Mouse (Mus musculus) liver, embryonic 14.5 days (tissue): Measurements from ENCODE around the gene Emc3. TPM values are rescaled to one million over a fixed set of nuclear protein-coding genes. Genes with fewer than 3 reads are reported as not detected.

Experiments
- ATAC-seq: fragments of 200-750 bp; cut with Nextera tagmentation; 2 replicates; pipeline ENCODE4 v1.8.0; 2017; ENCODE audit warnings: moderate number of reproducible peaks, mild to moderate bottlenecking, moderate library complexity; ENCODE audit not compliant: insufficient read depth
- DNase-seq, 3 experiments: peaks; one replicate each; pipeline ENCODE4 v3.0.0-alpha.2; 2012 to 2013; ENCODE audit warnings: low read depth in 3 of 3, low spot score in 3 of 3
- H3K27ac ChIP-seq: fragments of 300-500 bp; sonication (generic); 2 replicates; pipeline ENCODE4 v1.5.1; 2014; ENCODE audit warnings: moderate library complexity, mild to moderate bottlenecking, control low read depth, inconsistent platforms
- H3K27me3 ChIP-seq: fragments of 300-500 bp; sonication (generic); 2 replicates; pipeline ENCODE4 v1.6.1; 2014; ENCODE audit warnings: mild to moderate bottlenecking, low read length, moderate library complexity; ENCODE audit not compliant: control insufficient read depth, insufficient read depth
- H3K36me3 ChIP-seq: fragments of 300-500 bp; sonication (generic); replicated peaks from 2 replicates; pipeline ENCODE4 v1.6.1; 2014; ENCODE audit warnings: low read depth; ENCODE audit not compliant: control insufficient read depth, insufficient read depth
- H3K4me1 ChIP-seq, 2 experiments: fragments of 200-500 bp in 1 of 2; fragments of 300-500 bp in 1 of 2; sonication (generic) in 1 of 2; replicated peaks; 2 replicates each; pipeline ENCODE4 v1.6.1; 2012 to 2014; ENCODE audit warnings: antibody characterized with exemption in 1 of 2, inconsistent platforms in 1 of 2, low read length in 1 of 2; ENCODE audit not compliant: control insufficient read depth in 2 of 2, insufficient read depth in 2 of 2
- H3K4me2 ChIP-seq: fragments of 300-500 bp; sonication (generic); 2 replicates; pipeline ENCODE4 v1.6.1; 2014; ENCODE audit warnings: low read depth, mild to moderate bottlenecking, control low read depth, moderate library complexity
- H3K4me3 ChIP-seq, 2 experiments: fragments of 200-500 bp in 1 of 2; fragments of 300-500 bp in 1 of 2; sonication (generic) in 1 of 2; 2 replicates each; pipeline ENCODE4 v1.5.1; 2012 to 2014; ENCODE audit warnings: low read depth in 2 of 2, low read length in 2 of 2, mild to moderate bottlenecking in 2 of 2, control low read depth in 1 of 2, inconsistent platforms in 1 of 2, moderate library complexity in 1 of 2; ENCODE audit not compliant: insufficient read depth in 1 of 2
- H3K9ac ChIP-seq: fragments of 300-500 bp; sonication (generic); replicated peaks from 2 replicates; pipeline ENCODE4 v1.6.1; 2014; ENCODE audit warnings: mild to moderate bottlenecking, control low read depth, moderate library complexity
- H3K9me3 ChIP-seq: fragments of 300-500 bp; sonication (generic); 2 replicates; pipeline ENCODE4 v1.6.1; 2016; ENCODE audit warnings: low read length, mixed read lengths; ENCODE audit not compliant: control insufficient read depth
- CTCF ChIP-seq: IDR thresholded peaks from 2 replicates; pipeline ENCODE4 v1.5.1; 2016; ENCODE audit warnings: antibody characterized with exemption, low read depth, control low read depth
- EP300 ChIP-seq: IDR thresholded peaks from 2 replicates; pipeline ENCODE4 v1.6.1; 2016; ENCODE audit warnings: antibody characterized with exemption, low read depth
- WGBS: fragments of 180-500 bp; shearing (Covaris S2); extraction: QIAGEN DNeasy Blood & Tissue Kit; methylation state at CpG from one replicate; pipeline ENCODE4 v1.1.7; 2014; ENCODE audit not compliant: insufficient replicate concordance; 5-methylcytosine and 5-hydroxymethylcytosine counted together
- polyA plus RNA-seq, 2 experiments: library from polyadenylated mRNA; depleted of rRNA in 1 of 2; stranded (reverse) in 1 of 2; unstranded in 1 of 2; fragments of >200 nt; fragmentation: Nextera tagmentation in 1 of 2; extraction: Ambion mirVana in 1 of 2; gene quantifications; 2 replicates each; pipeline versions ENCODE4 v1.2.1 to v1.2.3; 2012 to 2014

Emc3 gene
- polyA plus RNA-seq, 2 experiments = 20.7 to 41.5 TPM

GRCm38 (mm10) chr6:113480555-113481373 lies 50.7 kb downstream of the Emc3 start:
- no peak overlapping the region for H3K4me3 ChIP-seq
- peaks cover 8% of the 10 kb centered on the region for H3K27me3 ChIP-seq
- H3K4me1 ChIP-seq = peaks cover 0 to 6% of the 10 kb centered on the region in 2 experiments; a peak in 3 of 4 replicates
- no peak for ATAC-seq
- no peak overlapping the region for H3K4me2 ChIP-seq
- DNase-seq = no peak
- H3K27ac ChIP-seq = no peak overlapping the region
- TF ChIP-seq CTCF = no peak
- no peak for TF ChIP-seq EP300
- no peaks in the 10 kb centered on the region for H3K36me3 ChIP-seq
- H3K9me3 ChIP-seq = no peaks in the 10 kb centered on the region
- no peak overlapping the region for H3K9ac ChIP-seq
- WGBS = 60% methylated on average over 18 of the region's 18 CpGs

GRCm38 (mm10) chr6:113478906-113479305 lies 52.5 kb downstream of the Emc3 start:
- Histone ChIP-seq H3K9me3 (no peaks in the 10 kb centered on the region), H3K9ac (no peak overlapping the region), H3K4me2 (no peak overlapping the region), H3K4me1 (peaks cover 0 to 3% of the 10 kb centered on the region in 2 experiments; a peak in 3 of 4 replicates), H3K4me3 (no peak overlapping the region), H3K36me3 (no peaks in the 10 kb centered on the region), H3K27me3 (peaks cover 8% of the 10 kb centered on the region), H3K27ac (no peak overlapping the region)
- WGBS = 66% methylated on average over 10 of the region's 10 CpGs
- DNase-seq (no peak), ATAC-seq (no peak)
- no peak for TF ChIP-seq EP300
- TF ChIP-seq CTCF = no peak

GRCm38 (mm10) chr6:113477353-113477752 lies 54.1 kb downstream of the Emc3 start:
- Histone ChIP-seq H3K27me3 (peaks cover 7% of the 10 kb centered on the region), H3K27ac (no peak overlapping the region), H3K9ac (no peak overlapping the region), H3K9me3 (no peaks in the 10 kb centered on the region), H3K36me3 (no peaks in the 10 kb centered on the region), H3K4me1 (peaks cover 0 to 2% of the 10 kb centered on the region in 2 experiments; a peak in 1 of 4 replicates), H3K4me3 (no peak overlapping the region), H3K4me2 (no peak overlapping the region)
- ATAC-seq (no peak), DNase-seq (no peak)
- 34% methylated on average over 7 of the region's 7 CpGs for WGBS
- TF ChIP-seq EP300 (no peak), CTCF (no peak)

- DNase-seq (no peak), ATAC-seq (no peak)
- H3K9ac ChIP-seq = no peak overlapping the region
- no peaks in the 10 kb centered on the region for H3K36me3 ChIP-seq
- 66% methylated on average over 6 of the region's 6 CpGs for WGBS
- no peak overlapping the region for H3K27ac ChIP-seq
- 0 out of 4 replicates have a peak, but pooled peaks cover 0 to 2% of the 10 kb centered on the region in 2 experiments for H3K4me1 ChIP-seq
- peaks cover 11% of the 10 kb centered on the region for H3K27me3 ChIP-seq
- H3K4me3 ChIP-seq = no peak overlapping the region
- H3K9me3 ChIP-seq = no peaks in the 10 kb centered on the region
- H3K4me2 ChIP-seq = no peak overlapping the region
- no peak for TF ChIP-seq CTCF
- no peak for TF ChIP-seq EP300
These were observed 57.7 kb downstream of the Emc3 start for GRCm38 (mm10) chr6:113473715-113474114.

- Histone ChIP-seq H3K4me3 (no peak overlapping the region), H3K4me2 (no peak overlapping the region), H3K9me3 (no peaks in the 10 kb centered on the region), H3K27me3 (peaks cover 11% of the 10 kb centered on the region), H3K9ac (no peak overlapping the region), H3K36me3 (no peaks in the 10 kb centered on the region), H3K4me1 (0 out of 4 replicates have a peak, but pooled peaks cover 0 to 2% of the 10 kb centered on the region in 2 experiments), H3K27ac (no peak overlapping the region)
- ATAC-seq = no peak
- WGBS = 32% methylated on average over 2 of the region's 2 CpGs
- TF ChIP-seq EP300 (no peak), CTCF (no peak)
- DNase-seq = no peak
These were observed 58.2 kb downstream of the Emc3 start for GRCm38 (mm10) chr6:113473246-113473645.
